Mouse (Mus musculus) C2C12 (cell line): Measurements from ENCODE around the gene Nyx.

Experiments used
- CTCF ChIP-seq: IDR thresholded peaks from one replicate; pipeline ENCODE4 v1.5.1; 2011; ENCODE audit not compliant: control insufficient read depth, insufficient read depth, insufficient read length
- MAX ChIP-seq: IDR thresholded peaks from one replicate; pipeline ENCODE4 v1.6.1; 2011; ENCODE audit warnings: mild to moderate bottlenecking, control low read depth
- MYOD1 ChIP-seq: IDR thresholded peaks from one replicate; pipeline ENCODE4 v1.6.1; 2011; ENCODE audit warnings: low read depth; ENCODE audit not compliant: control insufficient read depth, insufficient read length
- MYOG ChIP-seq: IDR thresholded peaks from one replicate; pipeline ENCODE4 v1.6.1; 2011; ENCODE audit not compliant: control insufficient read depth, insufficient read length; ENCODE audit errors: extremely low read depth
- USF1 ChIP-seq: IDR thresholded peaks from one replicate; pipeline ENCODE4 v1.6.1; 2011; ENCODE audit warnings: low read depth, mild to moderate bottlenecking, control low read depth, moderate library complexity

DNA sequence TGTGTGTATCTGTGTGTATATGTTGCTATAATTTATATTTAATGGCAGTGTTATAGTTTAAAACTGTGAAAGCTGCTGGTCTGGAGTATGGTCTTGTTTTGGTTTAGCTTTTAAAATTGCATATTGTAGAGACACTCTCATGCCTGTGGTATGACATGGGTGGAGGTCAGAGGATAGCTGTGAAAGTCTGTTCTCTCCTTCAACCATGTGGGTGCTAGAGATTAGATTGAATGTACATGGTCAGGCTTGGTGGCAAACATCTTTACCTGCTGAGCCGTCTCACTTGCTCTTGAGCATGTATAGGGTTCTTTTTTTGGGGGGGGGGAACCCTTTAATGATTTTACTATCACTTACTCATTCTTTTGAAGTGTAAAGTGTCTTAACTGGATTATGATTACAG is 23.9 kb downstream of the Nyx start:
- no peak for TF ChIP-seq MYOG
- TF ChIP-seq CTCF, result no peak
- TF ChIP-seq MAX, result no peak
- TF ChIP-seq MYOD1, result no peak
- TF ChIP-seq USF1, result no peak
